Mouse (Mus musculus) C2C12 (cell line): ENCODE data around the gene Myof.

Experiments used
- CTCF ChIP-seq: IDR thresholded peaks from one replicate; pipeline ENCODE4 v1.5.1; 2011; ENCODE audit not compliant: control insufficient read depth, insufficient read depth, insufficient read length
- FOSL1 ChIP-seq: IDR thresholded peaks from one replicate; pipeline ENCODE4 v1.8.0; 2011; ENCODE audit warnings: mild to moderate bottlenecking, low read length; ENCODE audit not compliant: poor library complexity, insufficient read depth, severe bottlenecking
- MAX ChIP-seq: IDR thresholded peaks from one replicate; pipeline ENCODE4 v1.6.1; 2011; ENCODE audit warnings: mild to moderate bottlenecking, control low read depth
- USF1 ChIP-seq: IDR thresholded peaks from one replicate; pipeline ENCODE4 v1.6.1; 2011; ENCODE audit warnings: low read depth, mild to moderate bottlenecking, control low read depth, moderate library complexity

DNA sequence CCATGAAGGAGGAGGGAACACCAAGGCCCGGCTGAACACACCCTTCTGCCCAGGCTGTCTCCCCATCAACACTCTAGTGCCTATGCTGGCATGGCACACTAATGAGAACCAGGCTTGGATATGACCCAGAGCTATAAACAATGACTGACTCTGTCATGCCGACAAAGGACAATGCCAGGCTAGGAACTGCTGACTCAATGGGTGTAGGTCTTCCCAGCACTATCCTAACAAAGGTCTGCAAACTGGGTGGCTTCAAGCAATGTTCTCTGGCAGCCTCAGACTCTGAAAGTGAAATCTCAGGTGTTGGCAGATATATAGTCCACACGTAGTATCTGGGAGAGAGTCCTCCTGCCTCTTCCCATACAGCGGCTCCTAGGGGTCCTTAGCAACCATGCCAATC, 55.2 kb downstream of the Myof start:
- TF ChIP-seq CTCF (no peak), USF1 (no peak), FOSL1 (no peak), MAX (no peak)
